Mouse (Mus musculus): Measurements from ENCODE around the gene Mrrf.

Mrrf gene

DNA sequence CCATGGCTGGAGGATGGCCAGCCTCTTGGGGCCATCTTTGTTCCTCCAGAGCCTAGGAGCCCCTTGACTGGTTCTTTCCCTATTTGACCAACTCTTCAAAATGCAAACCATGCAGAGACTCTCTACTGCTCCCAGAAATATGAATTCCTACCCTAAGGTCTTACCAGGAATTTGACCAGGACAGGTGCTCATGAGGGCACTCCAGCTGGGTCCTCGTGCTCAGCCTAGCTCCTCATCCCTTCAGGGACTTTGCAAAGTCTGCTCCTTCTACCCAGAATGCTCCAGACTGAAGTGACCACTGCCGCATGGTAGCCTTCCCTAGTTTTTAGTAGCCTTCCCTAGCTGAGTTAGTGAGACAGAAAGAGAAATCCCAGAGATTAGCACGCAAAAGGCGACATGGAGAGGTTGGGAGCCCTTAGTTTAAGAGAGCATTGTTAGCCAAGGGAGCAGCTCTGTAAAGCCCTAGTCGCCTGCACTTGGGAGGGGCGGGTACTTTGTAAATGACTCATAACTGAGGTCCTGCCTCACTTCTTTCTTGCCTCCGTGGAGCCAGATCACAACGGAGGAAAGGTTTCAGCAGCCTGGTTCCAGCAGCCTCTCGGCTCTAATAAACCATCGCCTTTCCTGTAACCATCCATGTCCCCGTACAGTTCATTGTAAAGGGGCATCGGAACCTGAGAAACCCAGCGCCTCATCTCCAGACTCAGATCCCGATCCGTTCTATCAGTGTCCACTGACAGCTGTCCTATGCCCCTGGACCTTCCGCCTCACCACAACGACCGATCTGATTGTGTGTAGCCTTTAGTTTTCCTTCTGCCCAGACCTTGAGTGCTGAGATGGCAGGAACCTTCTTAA is 65.8 kb downstream of the Mrrf start:
- DNase-seq: no peak

DNA sequence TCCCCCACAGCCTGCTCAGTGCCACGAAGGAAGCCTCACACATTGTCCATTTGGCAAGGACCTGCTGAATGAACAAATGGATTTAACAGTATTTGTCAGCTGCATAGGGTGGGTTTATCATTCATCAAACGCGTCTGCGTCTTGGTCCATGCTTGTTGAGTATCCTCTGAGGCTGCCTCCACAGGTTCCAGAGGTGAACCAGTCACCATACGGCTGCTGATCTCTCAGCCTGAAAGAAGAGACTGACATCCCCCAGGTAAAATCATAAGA is 66.4 kb downstream of the Mrrf start:
- no peak for DNase-seq

DNA sequence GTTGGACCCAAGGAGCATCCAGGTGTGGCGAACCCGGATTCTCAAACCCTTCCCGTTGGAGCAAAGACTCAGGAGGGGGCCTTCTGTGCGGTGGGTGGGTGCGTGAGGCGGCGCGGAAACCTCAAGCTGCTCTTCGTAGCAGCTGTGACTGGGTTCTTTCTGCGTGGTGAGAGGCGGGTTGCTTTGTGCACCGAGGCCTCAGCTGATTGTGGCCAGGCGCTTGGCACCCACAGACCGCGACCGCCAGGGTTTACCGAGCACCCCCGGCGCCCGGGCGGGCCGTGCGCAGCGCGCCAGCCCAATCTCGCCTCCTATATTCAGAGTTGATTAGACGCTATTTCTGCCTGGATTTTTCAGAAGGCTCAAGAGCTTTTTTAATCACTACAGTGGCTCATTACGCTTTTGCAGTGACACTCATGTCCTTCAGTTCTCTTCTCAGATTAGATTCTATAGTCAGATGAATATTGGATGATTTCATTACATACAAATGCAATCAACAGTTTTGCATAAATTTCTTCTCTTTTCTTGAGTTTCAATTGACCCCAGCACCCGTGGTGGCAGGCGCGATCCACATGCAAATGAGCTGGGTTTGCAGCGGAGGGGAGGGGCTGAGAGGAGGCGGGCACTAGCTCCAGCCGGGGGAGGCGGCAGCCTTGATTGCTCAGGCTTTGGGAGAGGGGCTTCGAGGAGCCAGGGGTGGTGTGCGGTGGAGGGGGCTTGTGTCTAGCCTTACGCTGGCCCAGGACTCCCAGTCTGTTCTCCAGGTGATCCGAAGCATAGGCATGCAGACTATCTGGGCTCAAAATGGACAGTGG is 67.0 kb downstream of the Mrrf start:
- DNase-seq: no peak

DNA sequence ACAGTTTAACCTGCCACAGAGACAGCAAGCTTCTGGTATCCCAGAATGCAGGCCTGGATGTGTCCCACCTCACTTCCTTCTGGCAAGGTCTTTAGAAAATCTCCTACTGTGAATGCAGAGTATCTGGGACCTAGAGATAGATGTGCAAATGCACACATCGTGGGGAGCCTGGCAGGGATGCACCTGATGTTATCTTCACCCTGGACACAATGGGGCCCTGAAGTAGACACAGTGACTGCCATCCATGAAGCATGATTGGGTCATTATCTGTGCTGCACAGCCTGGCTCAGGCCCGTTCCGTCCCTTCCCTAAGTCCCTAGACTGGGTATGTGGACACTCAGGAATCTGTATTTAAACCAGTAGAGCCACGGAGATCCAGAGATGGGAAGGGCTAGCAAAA is 68.4 kb downstream of the Mrrf start:
- no peak for DNase-seq

DNA sequence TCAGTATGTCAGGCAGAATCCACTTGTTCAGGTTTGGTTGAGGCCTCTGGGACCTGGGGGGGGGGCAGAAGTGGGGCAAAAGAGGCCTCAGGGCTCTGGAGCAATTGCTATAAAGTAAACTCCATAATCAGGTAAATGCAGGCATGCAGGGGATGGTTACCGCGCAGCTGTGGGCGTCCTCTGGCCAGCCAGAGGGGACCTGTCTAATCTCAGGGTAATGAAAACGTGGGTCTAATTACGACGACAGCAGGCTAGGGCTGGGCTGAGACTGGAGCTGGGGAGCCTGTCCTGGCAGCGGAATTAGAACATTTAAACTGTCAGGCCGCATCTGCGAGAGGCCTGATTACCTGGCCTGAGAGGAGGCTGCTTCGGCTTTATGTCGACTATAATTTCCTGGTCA is 70.9 kb downstream of the Mrrf start:
- no peak for DNase-seq

DNA sequence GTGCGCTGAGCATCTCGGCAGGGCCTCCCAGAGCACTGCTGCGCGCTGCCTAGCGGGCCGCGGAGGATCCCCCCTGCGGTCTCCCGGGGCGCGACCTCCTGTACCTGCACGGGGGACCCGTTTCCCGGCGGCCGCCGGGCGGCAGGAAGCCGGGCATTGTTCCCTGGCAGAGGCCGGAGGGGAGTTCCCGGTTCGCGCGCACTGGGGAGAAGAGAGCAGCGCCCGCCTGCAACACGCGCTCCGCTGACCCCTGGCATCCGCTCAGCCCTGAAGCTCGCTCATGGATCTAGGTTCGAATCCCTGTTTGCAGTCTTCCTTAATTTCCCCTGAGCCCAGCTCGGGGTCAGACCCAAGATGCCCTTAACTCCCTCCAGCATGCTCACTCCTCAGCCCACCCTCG is 74.6 kb downstream of the Mrrf start:
- no peak for DNase-seq

DNA sequence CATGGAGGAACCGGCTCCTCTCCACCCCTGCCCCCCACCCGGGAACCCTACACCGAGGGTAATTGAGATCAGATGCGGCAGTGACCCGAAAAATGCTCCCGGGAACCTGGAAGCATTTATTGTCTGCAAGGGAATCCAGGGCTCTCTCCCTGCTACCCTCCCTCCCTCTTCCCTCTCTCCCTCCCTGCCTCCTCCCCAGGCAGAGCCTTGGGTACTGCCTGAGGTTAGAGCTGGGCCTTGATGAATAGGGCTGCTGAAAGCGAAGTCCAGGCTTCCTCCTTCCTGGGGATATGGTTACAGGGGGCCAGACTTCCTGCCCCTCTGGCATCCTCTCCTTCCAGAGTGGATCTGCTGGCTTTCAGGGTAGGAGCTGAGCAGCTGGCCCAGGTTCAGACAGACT is 75.6 kb downstream of the Mrrf start:
- DNase-seq: no peak

DNA sequence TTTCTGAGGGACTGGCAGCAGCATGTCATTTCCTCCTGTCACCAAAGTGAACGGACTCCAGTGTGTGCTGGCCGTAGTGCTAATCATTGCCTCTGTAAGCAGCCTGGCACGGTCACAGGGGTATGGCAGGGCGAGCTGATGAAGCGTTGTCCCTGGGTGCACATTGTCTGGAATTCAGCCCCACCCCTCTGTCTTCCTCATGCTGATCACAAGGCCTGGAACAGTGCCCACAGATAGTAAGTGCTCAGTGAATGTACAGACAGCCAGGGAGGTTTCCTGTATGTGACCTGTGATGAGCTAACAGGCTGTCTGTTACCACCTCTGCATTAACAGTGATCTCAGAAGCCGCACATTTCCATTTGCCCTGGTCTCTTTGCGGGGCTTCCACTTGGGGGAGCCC is 76.9 kb downstream of the Mrrf start:
- peak; percentile 41 for DNase-seq

DNA sequence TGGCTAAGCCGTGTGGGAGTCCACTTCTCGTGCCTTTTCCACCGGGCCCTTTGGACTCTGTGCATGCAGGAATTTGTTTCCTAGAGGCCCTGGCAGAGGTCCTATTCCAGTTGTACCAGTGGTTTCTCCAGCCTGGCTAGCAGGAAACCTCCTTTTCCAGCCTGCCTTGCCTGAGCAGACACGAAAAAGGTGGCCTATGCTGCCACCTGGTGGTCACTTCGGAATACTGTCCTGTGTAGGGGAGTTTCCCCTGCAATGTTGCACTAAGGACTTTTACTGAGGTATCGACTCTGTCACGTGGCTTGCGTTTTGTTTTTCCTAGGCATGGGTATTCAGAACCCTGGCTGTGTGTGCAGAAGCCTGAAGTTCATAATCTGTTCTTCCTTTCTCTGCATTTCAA is 77.8 kb downstream of the Mrrf start:
- peak; percentile 90 for DNase-seq

DNA sequence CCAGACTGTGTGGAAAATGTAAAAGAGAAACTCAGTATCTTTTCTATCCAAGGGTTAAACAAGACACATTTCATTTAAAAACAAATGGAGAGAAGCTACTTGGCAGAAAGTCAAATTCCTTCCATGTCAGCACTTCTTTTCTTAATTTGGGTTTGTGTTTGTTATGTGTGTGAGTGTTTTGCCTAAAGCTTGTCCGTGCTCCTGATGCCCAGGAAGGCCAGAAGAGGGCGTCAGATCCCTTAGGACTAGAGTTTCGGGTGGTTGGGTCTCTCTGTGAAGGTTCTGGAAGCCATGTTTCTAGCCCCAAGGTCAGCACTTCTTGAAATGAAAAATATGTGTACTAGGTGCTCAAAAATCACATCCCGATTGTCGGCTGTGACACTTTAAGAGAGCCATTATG is 78.2 kb downstream of the Mrrf start:
- peak; percentile 47 for DNase-seq

DNA sequence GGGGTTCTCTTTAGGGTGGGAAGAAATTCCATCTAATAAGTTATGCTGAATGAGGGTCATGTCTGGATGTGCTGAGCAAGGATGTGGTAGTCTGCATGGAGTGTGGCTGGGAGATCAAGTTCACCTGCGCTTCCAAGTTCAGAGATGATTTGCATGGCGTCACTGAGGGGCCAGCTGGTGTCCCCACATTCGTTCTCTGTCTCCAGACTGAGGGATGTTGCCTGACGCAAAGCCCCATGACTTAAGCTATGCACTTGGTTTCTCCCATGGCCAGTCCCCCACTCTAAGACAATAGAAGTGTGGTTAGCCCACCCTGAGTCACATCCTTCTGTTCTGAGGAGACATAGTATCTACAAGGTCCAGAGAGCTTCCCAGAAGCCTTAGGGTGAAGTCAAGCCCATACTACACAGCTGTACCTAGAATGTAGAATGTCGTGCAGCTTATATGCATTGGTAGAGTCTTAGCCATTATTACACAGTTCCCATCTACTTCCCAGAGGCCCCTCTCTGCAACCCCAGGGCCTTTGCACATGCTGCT is 79.1 kb downstream of the Mrrf start:
- no peak for DNase-seq

DNA sequence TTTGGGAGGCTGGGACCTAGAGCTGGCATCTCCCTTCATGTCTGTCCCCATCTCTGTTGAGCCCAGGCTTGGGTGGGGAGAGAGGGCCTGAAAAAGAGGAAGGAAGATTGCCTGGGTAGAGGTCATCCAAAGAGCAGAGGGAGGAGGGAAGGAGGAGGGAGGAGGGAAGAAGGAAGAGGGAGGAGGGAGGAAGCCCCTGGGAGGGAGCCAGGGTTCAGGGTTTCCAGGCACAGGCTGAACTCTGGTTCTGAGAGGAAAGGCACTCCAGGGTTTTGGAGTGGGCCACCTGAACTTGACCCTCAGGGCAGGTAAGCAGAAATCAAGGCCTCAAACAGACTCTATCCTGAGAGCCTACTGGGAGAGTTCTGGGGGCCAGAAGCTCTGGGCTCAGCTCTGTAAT is 80.4 kb downstream of the Mrrf start:
- DNase-seq: peak; percentile 50

DNA sequence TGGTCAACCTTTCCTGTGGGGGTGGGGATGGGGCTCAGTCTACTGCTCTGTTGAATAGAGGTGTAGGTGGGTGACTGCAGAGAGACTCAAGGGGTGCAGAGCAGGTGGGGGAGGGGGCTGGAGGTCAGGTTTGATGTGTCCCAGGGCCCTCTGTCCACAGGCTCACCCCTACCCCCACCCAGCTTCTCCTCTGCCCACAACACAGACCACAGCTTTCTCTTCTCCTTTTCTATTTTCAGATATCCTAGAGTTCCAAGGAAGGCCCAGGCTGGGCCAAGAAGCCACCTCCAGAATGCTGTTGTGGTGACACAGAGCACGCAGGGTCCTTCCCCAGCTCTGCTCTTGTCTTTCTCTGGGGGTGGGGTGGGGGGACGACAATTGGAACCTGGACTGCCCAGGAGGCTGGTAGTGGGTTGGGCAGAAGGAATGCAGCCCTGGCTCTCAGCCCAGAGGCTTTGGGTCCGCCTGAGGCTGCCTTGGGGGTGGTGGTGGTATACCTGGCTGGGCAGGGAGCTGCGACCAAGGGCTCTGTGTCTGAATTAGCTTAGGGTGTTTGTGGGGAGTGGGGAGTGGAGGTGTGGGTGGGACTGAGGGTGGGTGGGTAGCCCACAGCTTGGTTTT is 80.9 kb downstream of the Mrrf start:
- peak; percentile 40 for DNase-seq

DNA sequence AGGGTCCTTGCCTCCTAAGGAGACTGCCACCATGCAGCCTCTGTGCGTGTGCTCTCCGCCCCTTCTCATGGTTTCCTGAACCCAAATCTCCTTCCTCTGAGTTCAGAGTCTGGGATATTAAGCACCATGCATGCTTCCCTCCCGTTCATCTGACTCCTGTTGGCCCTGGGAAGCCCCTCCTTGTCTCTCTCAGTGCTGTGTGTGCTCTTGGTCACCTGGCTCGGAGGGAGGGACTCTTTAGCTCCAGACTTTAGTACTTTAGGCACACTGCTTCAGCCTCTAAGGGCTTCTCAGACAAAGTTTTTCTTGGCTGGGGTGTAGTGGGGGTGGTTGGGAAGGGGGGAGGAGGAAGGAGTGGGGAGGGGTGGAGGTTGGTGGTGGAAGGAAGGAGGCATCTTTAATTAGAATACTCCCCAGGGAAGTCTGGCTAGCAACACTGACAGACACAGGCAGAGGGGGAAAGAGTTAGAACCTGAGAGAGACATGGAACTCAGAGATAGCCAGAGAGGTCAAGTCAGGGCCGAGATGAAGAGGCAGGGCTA is 81.6 kb downstream of the Mrrf start:
- DNase-seq: no peak

DNA sequence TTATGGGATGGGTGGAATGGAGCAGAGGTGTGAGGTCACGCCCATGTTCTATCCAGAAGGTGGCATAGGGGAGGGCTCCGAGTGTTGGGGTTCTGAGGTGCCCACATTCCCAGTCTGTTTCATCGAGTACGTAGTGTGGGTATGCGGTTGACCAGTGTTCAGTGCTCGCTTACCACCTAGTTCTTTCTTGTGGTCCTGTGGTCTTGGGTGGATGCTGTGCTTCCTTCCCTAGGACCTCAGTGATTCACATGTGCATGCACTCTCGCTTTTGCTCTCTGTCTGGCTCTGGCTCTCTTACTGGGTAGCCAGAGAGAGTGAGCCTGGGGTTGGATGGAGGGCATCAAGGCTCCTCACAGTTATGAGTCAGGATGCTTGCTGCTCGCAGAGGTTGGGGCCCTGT is 83.9 kb downstream of the Mrrf start:
- DNase-seq: no peak

DNA sequence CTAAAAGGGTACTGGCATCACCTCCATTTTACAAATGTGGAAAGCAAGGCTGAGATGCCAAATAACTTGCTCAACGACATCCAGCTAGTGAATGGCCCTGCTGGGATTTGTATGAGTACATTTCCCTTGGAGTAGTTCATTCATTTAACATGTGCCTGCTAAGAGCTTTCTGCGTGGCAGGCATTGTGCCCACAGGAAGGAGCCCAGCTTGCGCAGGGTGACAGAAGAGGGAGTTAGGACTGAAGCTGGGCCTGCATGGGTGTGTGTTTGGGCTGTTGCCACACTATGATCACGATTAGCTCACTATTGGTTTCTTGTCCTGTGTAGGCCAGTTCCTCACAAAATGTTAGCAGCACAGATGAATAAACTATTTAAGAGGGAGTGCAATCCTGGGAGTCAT is 84.7 kb downstream of the Mrrf start:
- no peak for DNase-seq

DNA sequence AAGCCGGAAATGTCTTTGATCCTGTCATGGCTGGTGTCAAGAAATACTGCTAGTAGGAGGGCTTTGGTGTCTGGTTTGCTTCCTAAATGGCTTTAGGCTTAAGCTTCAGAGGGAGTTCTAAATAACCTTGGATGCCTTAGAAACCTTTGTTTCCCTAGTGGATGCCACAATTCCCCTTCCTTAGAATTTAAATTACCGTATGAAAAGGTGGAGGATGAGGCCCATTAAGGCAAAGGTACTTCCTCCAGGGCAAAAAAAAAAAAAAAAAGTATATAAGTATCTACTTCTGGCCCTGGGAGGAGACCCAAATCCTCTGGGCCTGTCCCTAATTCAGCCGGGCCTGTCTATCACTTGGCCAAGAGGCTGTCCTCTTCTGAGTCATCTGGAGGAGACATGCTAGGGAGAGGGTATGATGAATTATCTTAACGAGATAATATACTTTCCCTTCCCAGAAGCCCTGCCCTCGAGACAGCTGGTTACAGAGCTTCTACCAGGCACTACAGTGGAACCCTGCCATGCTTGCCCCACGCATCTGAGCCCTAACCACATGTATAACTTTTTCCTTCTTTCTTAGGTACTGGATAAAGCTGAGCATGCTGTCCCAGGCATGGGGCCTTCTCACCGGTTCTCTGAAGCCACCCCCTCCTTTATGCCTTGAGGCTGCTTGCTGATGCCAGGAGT is 86.1 kb downstream of the Mrrf start:
- DNase-seq: no peak

DNA sequence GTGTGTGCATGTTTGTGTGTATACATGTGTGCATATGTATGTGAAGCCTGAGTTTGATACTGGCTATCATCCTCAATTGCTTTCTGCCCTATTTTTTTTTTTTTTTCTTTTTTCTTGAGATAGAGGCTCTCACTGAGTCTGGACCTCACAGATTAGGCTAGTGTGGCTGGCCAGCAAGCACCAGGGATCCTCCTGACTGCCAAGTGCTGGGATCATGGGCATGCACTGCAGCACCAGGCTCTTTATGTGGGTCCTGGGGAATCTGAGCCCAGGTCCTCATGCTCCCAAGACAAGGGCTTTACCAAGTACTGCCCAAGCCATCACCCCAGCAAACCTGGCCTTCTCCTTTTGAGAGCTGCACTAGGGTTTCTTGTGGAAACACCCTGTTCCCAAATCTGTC is 87.2 kb downstream of the Mrrf start:
- DNase-seq: no peak

DNA sequence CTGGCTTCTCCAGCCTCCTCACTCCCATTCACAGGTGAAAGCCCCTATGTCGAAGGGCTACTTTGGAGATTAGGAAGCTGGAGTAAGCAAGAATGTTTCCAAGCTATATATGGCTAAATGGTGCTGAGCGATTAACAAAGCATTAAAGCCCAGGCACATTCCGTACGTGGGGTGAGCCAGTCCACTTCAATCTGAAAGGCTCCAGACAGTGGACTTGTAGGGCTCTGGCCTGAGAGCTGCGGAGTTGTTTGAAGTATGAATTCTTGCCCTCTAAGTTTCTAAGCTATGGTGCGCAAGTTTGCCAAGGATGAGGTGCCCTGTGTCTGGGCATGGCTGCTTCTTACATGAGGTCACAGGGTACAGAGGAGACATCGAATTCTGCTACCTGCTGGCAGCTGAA is 88.0 kb downstream of the Mrrf start:
- DNase-seq: no peak

DNA sequence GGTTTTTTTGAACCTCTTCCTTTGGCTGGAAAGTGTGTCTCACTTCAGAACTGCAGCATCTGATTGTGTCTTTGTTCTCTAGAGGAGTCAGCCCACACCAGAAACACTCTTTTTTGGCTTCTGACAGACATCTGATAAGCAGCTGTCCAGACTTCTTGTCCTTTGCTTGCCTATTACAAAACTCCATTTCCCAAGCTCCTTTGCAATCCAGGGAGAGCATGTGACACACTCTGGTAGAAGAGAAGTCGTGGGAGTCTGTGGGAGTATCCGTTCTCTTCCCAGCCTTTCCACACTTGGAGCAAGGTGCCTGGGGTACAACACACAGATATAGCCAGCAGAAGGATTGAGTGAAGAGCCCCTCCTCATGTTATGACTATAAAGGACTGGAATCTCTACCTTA is 88.4 kb downstream of the Mrrf start:
- DNase-seq: no peak

DNA sequence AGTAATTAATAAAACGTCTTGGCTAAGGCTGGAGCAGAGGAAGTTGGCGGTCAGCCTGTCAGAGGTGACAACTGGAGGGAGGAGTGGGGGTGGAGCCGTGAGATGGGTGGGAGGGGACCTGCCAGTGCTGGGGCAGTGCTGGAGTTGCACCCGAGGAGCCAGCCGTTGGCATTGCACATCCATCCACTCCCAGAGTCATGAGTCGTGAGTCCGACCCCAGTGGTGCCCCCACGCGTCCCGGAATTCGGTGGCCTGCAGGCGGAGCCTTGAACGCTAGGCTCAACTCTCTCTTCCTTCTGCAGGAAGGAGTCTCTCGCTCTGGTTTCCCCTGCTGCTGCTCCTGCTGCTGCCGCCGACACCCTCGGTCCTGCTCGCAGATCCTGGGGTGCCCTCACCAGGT is 94.2 kb downstream of the Mrrf start, which contains the start of gene Ptgs1:
Gene Ptgs1 (plus strand): TSS at position 61 of the 400 bp plus-strand sequence.
- peak; percentile 67 for DNase-seq

DNA sequence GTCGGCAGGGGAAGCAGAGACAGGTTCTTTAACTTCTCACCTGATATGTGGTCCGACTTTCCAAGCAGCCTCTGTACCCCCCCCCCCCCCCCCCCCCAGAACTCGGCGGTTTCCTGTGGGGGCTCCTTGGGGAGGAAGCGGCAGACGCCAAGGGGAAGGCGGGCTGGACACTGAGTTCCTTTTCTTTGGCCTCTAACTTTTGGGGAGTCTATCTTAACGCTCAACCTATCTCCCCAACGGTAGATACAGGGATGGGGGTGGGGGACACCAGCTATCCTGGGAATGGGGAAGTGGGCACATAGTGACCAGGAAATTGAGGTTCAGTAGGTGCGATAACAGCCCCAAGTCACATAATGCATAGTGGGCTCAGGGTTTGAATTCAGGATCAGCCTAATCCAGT is 94.8 kb downstream of the Mrrf start:
- no peak for DNase-seq
